Mouse (Mus musculus) bone marrow macrophage, adult 2 months (primary cell): ENCODE results near the gene Ngly1. TPM values are rescaled to one million over a fixed set of nuclear protein-coding genes. Genes with fewer than 3 reads are reported as not detected.
"Not testable (repeated sequence)": the region's sequence is repeated elsewhere in the genome, so short reads cannot be mapped to it uniquely, and the experiment has no call there.

Source experiments
- H3K27ac ChIP-seq: 2 replicates; pipeline ENCODE4 v1.5.1; 2012; ENCODE audit warnings: low read depth, low read length; ENCODE audit not compliant: insufficient read depth
- H3K4me1 ChIP-seq: 2 replicates; pipeline ENCODE4 v1.6.1; 2012; ENCODE audit warnings: low read length; ENCODE audit not compliant: control insufficient read depth, insufficient read depth
- H3K4me3 ChIP-seq: 2 replicates; pipeline ENCODE4 v1.5.1; 2012; ENCODE audit warnings: mild to moderate bottlenecking, low read length, moderate library complexity; ENCODE audit not compliant: insufficient read depth
- CTCF ChIP-seq: IDR thresholded peaks from 2 replicates; pipeline ENCODE4 v1.5.1; 2012; ENCODE audit warnings: low read depth, mild to moderate bottlenecking, low read length, moderate library complexity
- POLR2A ChIP-seq: IDR thresholded peaks from 2 replicates; pipeline ENCODE4 v1.6.1; 2012; ENCODE audit warnings: mild to moderate bottlenecking, low read depth, low read length, borderline replicate concordance
- polyA plus RNA-seq: library from polyadenylated mRNA; stranded (reverse); fragments of >200 nt; gene quantifications from 2 replicates; pipeline ENCODE4 v1.2.4, GENCODE M21; 2012; ENCODE audit not compliant: missing spikeins, insufficient read depth, insufficient read length

Ngly1 gene
- polyA plus RNA-seq, 1 experiment, result 33.1 TPM

DNA sequence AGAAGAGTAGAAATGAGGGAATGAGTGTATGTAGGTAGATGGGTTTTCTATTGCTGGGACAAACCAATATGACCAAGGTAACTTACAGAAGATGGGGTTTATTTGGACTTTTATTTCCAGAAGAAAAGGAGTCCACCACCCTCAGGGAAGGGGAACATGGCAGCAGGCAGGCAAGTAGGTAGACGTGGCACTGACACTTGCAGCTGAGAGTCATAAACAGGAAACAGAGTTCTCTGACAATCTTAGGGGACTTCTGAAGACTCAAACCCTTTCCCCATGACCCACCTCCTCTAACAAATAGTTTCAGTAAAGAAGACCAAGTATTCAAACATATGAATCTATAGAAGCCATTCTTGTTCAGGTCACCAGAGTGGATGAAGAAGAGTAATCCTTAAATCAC lies 44.8 kb downstream of the Ngly1 start:
- no peak overlapping the region for H3K27ac ChIP-seq
- TF ChIP-seq POLR2A (no peak), CTCF (no peak)

DNA sequence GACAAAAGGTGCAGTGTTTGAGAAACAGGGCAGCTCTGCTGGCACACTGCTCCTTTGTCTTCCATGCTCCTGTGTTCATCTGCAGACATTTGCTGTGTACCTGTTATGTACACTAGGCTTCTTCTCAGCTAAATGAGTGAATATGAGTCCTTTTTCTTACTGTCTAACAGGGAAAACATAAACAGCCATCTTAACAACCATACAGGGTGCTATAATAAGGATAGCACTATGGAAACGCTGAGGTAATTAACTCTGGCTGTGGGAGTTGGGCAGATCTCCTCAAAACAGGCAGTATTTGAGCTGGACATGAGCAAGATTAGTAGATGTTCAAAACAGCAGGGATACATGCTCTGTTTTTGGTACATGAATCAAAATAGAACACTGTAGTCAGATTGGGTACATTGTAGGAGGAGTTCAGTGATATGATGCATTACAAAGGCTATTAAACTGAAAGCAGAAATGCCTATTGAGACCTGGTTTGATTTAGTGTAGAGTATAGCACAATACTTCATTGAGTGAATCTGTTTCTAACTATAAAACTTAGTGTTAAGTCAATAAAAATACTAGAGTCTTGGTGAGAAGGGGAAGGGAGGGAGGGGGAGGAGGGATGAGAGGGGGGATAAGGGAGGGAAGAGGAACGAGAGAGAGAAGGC lies 47.9 kb downstream of the Ngly1 start:
- Histone ChIP-seq H3K27ac (no peak overlapping the region), H3K4me1 (no peaks in the 10 kb centered on the region), H3K4me3 (no peak overlapping the region)
- TF ChIP-seq POLR2A (no peak), CTCF (no peak)

More for the DNA sequence above, 44.8 kb downstream of the Ngly1 start:
- no peak overlapping the region for H3K4me3 ChIP-seq
- H3K4me1 ChIP-seq, result no peaks in the 10 kb centered on the region

DNA sequence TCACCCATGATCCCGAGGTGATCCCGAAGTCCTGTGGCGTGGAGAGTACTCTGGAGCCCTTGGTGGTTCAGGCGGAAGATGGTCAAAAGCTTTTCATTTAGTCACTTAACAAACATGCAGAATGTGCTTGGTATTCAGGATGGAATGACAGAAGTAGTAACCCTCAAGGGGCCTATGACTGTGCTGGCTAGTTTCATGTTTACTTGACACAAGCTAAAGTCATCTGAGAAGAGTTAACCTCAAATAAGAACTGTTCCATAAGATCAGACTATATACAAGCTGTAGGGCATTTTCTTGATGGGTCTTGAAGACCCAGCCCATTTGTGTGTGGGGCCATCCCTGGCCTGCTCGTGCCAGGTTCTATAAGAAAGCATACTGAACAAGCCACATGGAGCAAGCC lies 52.7 kb downstream of the Ngly1 start:
- Histone ChIP-seq H3K4me1 (peaks cover 5% of the 10 kb centered on the region), H3K4me3 (no peak overlapping the region), H3K27ac (no peak overlapping the region)
- TF ChIP-seq CTCF (no peak), POLR2A (no peak)

DNA sequence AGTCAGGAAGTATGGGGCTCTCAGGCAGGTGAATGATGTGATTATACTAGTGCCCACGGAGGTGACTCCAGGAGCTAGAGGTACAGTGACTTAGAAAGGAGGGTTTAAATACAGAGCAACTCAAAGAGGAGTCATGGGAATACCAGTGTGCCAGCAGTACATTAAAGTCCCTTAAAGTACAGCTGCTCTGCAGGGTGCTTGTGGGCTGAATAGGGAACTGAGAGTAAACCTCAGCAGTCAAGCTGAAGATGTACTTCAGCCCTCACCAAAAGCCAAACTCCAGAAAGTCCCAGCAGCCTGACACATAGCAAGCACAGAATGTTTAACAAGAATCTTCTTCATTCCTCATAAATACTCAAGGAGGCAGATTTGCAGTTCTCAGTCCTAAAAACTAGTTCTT lies 53.6 kb downstream of the Ngly1 start:
- Histone ChIP-seq H3K27ac (no peak overlapping the region), H3K4me1 (peaks cover 5% of the 10 kb centered on the region), H3K4me3 (no peak overlapping the region)
- TF ChIP-seq CTCF, result no peak
- no peak for TF ChIP-seq POLR2A

DNA sequence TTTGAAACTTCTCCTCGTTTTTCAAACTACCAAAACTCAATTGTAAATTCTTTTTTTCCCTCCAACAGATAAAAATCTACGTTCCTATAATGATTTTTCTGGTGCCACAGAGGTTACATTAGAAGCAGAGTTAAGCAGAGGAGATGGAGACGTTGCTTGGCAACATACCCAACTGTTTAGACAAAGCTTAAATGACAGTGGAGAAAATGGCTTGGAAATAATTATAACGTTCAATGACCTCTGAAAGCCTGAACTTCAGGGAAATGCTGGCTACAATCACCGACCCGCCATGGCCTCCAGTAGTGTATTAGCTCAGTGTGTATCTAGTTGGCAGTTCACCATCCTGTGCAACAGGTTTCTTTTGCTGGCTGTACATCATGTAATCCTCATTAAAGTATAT lies 61.7 kb downstream of the Ngly1 start:
- H3K4me1 ChIP-seq, result peaks cover 3% of the 10 kb centered on the region

DNA sequence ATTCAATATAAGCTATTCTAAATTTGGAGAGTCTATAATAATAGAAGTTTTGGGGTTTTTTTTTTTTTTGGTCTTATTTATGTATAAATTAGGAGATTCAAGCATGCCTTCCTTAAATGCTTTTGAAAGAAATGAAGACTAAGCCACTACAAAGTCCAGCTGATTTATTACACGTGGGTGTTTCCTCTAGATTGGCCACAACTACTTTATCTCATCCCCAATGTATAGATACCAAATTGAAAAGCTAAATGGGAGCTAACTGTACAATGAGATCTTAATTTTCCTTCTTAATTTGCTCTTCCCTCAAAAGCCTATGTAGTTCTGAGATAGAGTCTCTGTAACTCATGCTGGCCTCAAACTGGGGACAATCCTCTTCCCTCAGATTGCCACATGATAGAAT lies 63.5 kb downstream of the Ngly1 start:
- H3K27ac ChIP-seq, result no peak overlapping the region
- TF ChIP-seq CTCF (no peak), POLR2A (no peak)
- H3K4me3 ChIP-seq, result no peak overlapping the region
- H3K4me1 ChIP-seq, result peaks cover 3% of the 10 kb centered on the region

More for the DNA sequence above, 61.7 kb downstream of the Ngly1 start:
- Histone ChIP-seq H3K27ac (no peak overlapping the region), H3K4me3 (no peak overlapping the region)
- TF ChIP-seq POLR2A (no peak), CTCF (no peak)

GRCm38 (mm10) chr14:16313073-16313472 lies 64.0 kb downstream of the Ngly1 start:
- not testable (repeated sequence) for H3K27ac ChIP-seq, H3K4me1 ChIP-seq, H3K4me3 ChIP-seq

GRCm38 (mm10) chr14:16313936-16314521 lies 64.9 kb downstream of the Ngly1 start:
- H3K27ac ChIP-seq, result no peak overlapping the region
- TF ChIP-seq POLR2A (no peak), CTCF (no peak)
- H3K4me1 ChIP-seq, result peaks cover 3% of the 10 kb centered on the region
- no peak overlapping the region for H3K4me3 ChIP-seq

DNA sequence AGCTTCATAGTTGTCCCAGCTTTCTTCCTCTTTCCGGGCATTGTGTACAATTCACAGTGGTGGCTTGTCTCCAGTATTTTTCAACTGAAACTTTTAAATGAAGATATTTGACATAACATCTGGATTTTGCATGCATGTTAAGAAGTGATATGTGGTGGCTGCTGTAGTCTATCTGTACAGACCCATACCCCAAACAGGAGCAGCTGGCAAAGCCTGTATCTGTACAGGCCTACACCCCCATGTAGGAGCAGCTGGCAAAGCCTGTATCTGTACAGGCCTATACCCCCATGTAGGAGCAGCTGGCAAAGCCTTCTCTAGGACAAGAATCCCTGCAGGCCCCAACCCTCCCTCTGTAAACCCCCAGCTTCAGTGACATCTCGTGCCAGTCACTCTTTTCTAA lies 65.8 kb downstream of the Ngly1 start:
- Histone ChIP-seq H3K27ac (no peak overlapping the region), H3K4me1 (peaks cover 3% of the 10 kb centered on the region), H3K4me3 (no peak overlapping the region)
- TF ChIP-seq POLR2A (no peak), CTCF (no peak)

- Histone ChIP-seq H3K4me1 (peaks cover 3% of the 10 kb centered on the region), H3K27ac (no peak overlapping the region), H3K4me3 (no peak overlapping the region)
- TF ChIP-seq CTCF (no peak), POLR2A (no peak)
Observed at GRCm38 (mm10) chr14:16316715-16317114, 67.6 kb downstream of the Ngly1 start.

DNA sequence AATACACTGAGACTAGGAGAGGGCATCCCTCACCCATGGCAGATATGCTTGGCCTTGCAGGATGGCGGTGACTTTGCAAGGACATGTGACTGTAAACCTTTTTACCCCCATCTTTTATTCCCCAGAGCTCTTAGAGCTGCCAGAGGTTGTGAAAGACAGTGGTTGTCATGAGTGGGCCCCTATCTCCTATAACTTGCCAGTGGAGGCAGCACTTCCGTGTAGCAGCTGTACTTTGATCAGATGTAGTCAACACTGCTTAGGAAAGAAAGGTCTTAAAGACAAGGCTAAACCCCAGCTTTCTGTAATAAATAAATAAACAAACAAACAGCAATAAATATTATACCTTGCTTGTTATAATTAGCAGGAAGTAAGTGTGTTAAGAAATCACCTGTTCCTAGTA lies 70.7 kb downstream of the Ngly1 start:
- H3K27ac ChIP-seq, result no peak overlapping the region
- TF ChIP-seq CTCF (no peak), POLR2A (no peak)
- no peaks in the 10 kb centered on the region for H3K4me1 ChIP-seq
- no peak overlapping the region for H3K4me3 ChIP-seq
